Mouse (Mus musculus): ENCODE measurements around the gene Qrfp. TPM values are rescaled to one million over a fixed set of nuclear protein-coding genes. Genes with fewer than 3 reads are reported as not detected.

Gene Qrfp
- polyA plus RNA-seq, 1 experiment from 2014 or later = not detected

DNA sequence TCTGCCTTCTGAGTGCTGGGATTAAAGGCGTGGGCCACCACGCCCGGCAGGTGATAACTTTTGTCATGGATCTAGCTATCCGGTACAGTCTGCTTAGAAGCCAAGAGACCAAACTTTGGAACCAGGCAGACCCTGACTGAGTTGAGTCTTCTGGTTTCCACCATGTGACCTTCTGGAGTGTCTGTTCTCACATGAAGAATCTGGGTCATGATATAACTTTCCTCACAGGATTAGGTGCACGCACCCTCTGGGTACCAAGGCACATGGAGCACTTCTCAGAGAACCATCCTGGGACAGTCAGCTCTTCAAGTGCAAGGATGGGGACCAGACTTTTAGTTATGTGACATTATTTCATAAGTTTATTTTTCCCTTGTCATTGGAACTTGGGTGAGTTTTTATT, 51.4 kb downstream of the Qrfp start:
- peaks cover 30% of the 10 kb centered on the region for H3K4me1 ChIP-seq (ENCODE audit: control insufficient read depth, insufficient read depth, low read length)
- 0 out of 2 replicates have a peak overlapping the region, but pooled peaks have one; percentile 60 for H3K4me3 ChIP-seq (ENCODE audit: low read depth, low read length)
- 96% methylated on average over 5 of the region's 5 CpGs for WGBS
- no peaks in the 10 kb centered on the region for H3K36me3 ChIP-seq (ENCODE audit: control insufficient read depth, insufficient read depth, low read length)
- H3K27me3 ChIP-seq (ENCODE audit: control insufficient read depth, insufficient read depth, low read length) = no peaks in the 10 kb centered on the region
- H3K27ac ChIP-seq (ENCODE audit: low read depth, low read length) = no peak overlapping the region
- H3K4me2 ChIP-seq (ENCODE audit: low read depth, low read length) = peak overlapping the region; percentile 94
- H3K9ac ChIP-seq (replicated peaks; ENCODE audit: low read depth, low read length) = no peak overlapping the region
- no peak for ATAC-seq (ENCODE audit: low read depth)
- H3K9me3 ChIP-seq (ENCODE audit: control insufficient read depth, low read length) = no peaks in the 10 kb centered on the region

DNA sequence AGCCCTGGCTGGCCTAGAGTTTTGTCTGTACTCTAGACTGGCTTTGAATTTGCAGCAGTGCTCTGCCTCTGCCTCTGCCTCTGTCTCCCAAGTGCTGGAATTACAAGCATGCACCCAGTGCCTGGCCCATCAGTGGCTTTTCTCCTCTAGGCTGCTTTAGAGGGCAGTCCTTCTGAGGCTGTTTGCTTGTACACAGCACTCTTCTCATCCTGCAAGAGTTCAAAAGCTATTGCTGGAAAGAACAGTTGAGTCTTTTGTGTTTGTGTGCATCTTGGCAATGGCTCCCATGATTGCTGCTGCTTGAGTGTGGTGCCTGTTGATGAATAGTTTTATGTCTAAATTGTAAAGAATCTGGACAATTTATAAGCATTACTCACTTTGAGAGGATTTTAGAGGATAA, 52.9 kb downstream of the Qrfp start:
- Histone ChIP-seq H3K4me3 (ENCODE audit: low read depth, low read length) (no peak overlapping the region), H3K4me2 (ENCODE audit: low read depth, low read length) (no peak overlapping the region), H3K9ac (replicated peaks; ENCODE audit: low read depth, low read length) (no peak overlapping the region), H3K27ac (ENCODE audit: low read depth, low read length) (no peak overlapping the region), H3K9me3 (ENCODE audit: control insufficient read depth, low read length) (no peaks in the 10 kb centered on the region), H3K36me3 (ENCODE audit: control insufficient read depth, insufficient read depth, low read length) (no peaks in the 10 kb centered on the region), H3K27me3 (ENCODE audit: control insufficient read depth, insufficient read depth, low read length) (no peaks in the 10 kb centered on the region), H3K4me1 (ENCODE audit: control insufficient read depth, insufficient read depth, low read length) (peaks cover 26% of the 10 kb centered on the region)
- ATAC-seq (ENCODE audit: low read depth) = no peak

Other genes starting within 250 kb of the Qrfp start
- gene Fubp3, start 237.9 kb downstream of the Qrfp start, polyA plus RNA-seq (2014; fragmentation: Nextera tagmentation; extraction: Ambion mirVana) = 47.8 and 56.6 TPM in 2 replicates
- gene Prdm12, start 170.5 kb downstream of the Qrfp start, polyA plus RNA-seq (2014; fragmentation: Nextera tagmentation; extraction: Ambion mirVana) = 1.1 and 16.6 TPM in 2 replicates
- 30.4 and 35.9 TPM in 2 replicates for gene Exosc2, start 139.9 kb downstream of the Qrfp start, polyA plus RNA-seq (2014; fragmentation: Nextera tagmentation; extraction: Ambion mirVana)
- 14.5 and 20.4 TPM in 2 replicates for gene Abl1, start 122.2 kb downstream of the Qrfp start, polyA plus RNA-seq (2014; fragmentation: Nextera tagmentation; extraction: Ambion mirVana)
- gene Fibcd1, start 35.4 kb upstream of the Qrfp start, polyA plus RNA-seq (2014; fragmentation: Nextera tagmentation; extraction: Ambion mirVana) = 3.8 and 4.3 TPM in 2 replicates
- 0.60 and 4.9 TPM in 2 replicates for gene Lamc3, start 76.7 kb upstream of the Qrfp start, polyA plus RNA-seq (2014; fragmentation: Nextera tagmentation; extraction: Ambion mirVana)
- 17.8 and 22.1 TPM in 2 replicates for gene Aif1l, start 139.6 kb upstream of the Qrfp start, polyA plus RNA-seq (2014; fragmentation: Nextera tagmentation; extraction: Ambion mirVana)
- 54.5 and 59.9 TPM in 2 replicates for gene Nup214, start 163.9 kb upstream of the Qrfp start, polyA plus RNA-seq (2014; fragmentation: Nextera tagmentation; extraction: Ambion mirVana)